Mouse (Mus musculus): ENCODE measurements around the gene Psapl1. TPM values are rescaled to one million over a fixed set of nuclear protein-coding genes. Genes with fewer than 3 reads are reported as not detected.

Psapl1 gene
- 0.11 and 0.19 TPM in 2 replicates for polyA plus RNA-seq (2015; fragmentation: Nextera tagmentation; extraction: Ambion mirVana)

GRCm38 (mm10) chr5:36203916-36204315 is at the start of gene Psapl1:
Gene Psapl1 (plus strand): TSS chr5:36204021.
- no peak within 1 kb of the TSS for H3K27ac ChIP-seq
- ATAC-seq (ENCODE audit: borderline replicate concordance, extremely low read depth, low FRiP score, low TSS enrichment) = no peak
- H3K4me2 ChIP-seq = no peak within 1 kb of the TSS
- no peaks in the 10 kb centered on the region for H3K36me3 ChIP-seq
- 76% methylated on average over 10 of the region's 10 CpGs for WGBS
- no peak within 1 kb of the TSS for H3K4me3 ChIP-seq
- peaks cover 12% of the 10 kb centered on the region for H3K4me1 ChIP-seq
- H3K9me3 ChIP-seq = no peaks in the 10 kb centered on the region
- no peak within 1 kb of the TSS for H3K9ac ChIP-seq
- H3K27me3 ChIP-seq = no peaks in the 10 kb centered on the region

- Histone ChIP-seq H3K27me3 (no peaks in the 10 kb centered on the region), H3K4me1 (no peaks in the 10 kb centered on the region), H3K27ac (no peak overlapping the region), H3K9me3 (no peaks in the 10 kb centered on the region), H3K9ac (no peak overlapping the region), H3K4me3 (no peak overlapping the region), H3K4me2 (no peak overlapping the region), H3K36me3 (no peaks in the 10 kb centered on the region)
- ATAC-seq (ENCODE audit: borderline replicate concordance, extremely low read depth, low FRiP score, low TSS enrichment) = no peak
- 53% methylated on average over 8 of the region's 8 CpGs for WGBS
Measured at GRCm38 (mm10) chr5:36154879-36155485, 48.8 kb upstream of the Psapl1 start.

GRCm38 (mm10) chr5:36165424-36166302 is 38.2 kb upstream of the Psapl1 start:
- 69% methylated on average over 21 of the region's 21 CpGs for WGBS
- ATAC-seq (ENCODE audit: borderline replicate concordance, extremely low read depth, low FRiP score, low TSS enrichment) = no peak
- no peak overlapping the region for H3K27ac ChIP-seq
- H3K4me3 ChIP-seq = no peak overlapping the region
- no peak overlapping the region for H3K4me2 ChIP-seq
- H3K36me3 ChIP-seq = no peaks in the 10 kb centered on the region
- H3K27me3 ChIP-seq = no peaks in the 10 kb centered on the region
- no peaks in the 10 kb centered on the region for H3K4me1 ChIP-seq
- H3K9me3 ChIP-seq = no peaks in the 10 kb centered on the region
- H3K9ac ChIP-seq = no peak overlapping the region

- 65% methylated on average over 6 of the region's 6 CpGs for WGBS
- no peaks in the 10 kb centered on the region for H3K27me3 ChIP-seq
- no peak overlapping the region for H3K4me3 ChIP-seq
- H3K4me2 ChIP-seq = no peak overlapping the region
- H3K27ac ChIP-seq = no peak overlapping the region
- ATAC-seq (ENCODE audit: borderline replicate concordance, extremely low read depth, low FRiP score, low TSS enrichment) = no peak
- H3K36me3 ChIP-seq = no peaks in the 10 kb centered on the region
- H3K4me1 ChIP-seq = no peaks in the 10 kb centered on the region
- H3K9ac ChIP-seq = no peak overlapping the region
- no peaks in the 10 kb centered on the region for H3K9me3 ChIP-seq
Measured at GRCm38 (mm10) chr5:36166346-36167013, 37.3 kb upstream of the Psapl1 start.

- Histone ChIP-seq H3K4me2 (no peak overlapping the region), H3K4me1 (no peaks in the 10 kb centered on the region), H3K27me3 (no peaks in the 10 kb centered on the region), H3K27ac (no peak overlapping the region), H3K4me3 (no peak overlapping the region), H3K9ac (no peak overlapping the region), H3K9me3 (no peaks in the 10 kb centered on the region), H3K36me3 (no peaks in the 10 kb centered on the region)
- no peak for ATAC-seq (ENCODE audit: borderline replicate concordance, extremely low read depth, low FRiP score, low TSS enrichment)
- 71% methylated on average over 14 of the region's 14 CpGs for WGBS
Measured at GRCm38 (mm10) chr5:36168963-36169650, 34.7 kb upstream of the Psapl1 start.

- WGBS = 64% methylated on average over 9 of the region's 9 CpGs
- H3K27ac ChIP-seq = no peak overlapping the region
- no peaks in the 10 kb centered on the region for H3K4me1 ChIP-seq
Measured at GRCm38 (mm10) chr5:36174569-36175115, 29.2 kb upstream of the Psapl1 start.

GRCm38 (mm10) chr5:36176409-36176808 is 27.4 kb upstream of the Psapl1 start:
- H3K4me1 ChIP-seq = no peaks in the 10 kb centered on the region
- 71% methylated on average over 11 of the region's 11 CpGs for WGBS
- no peaks in the 10 kb centered on the region for H3K27me3 ChIP-seq
- no peaks in the 10 kb centered on the region for H3K36me3 ChIP-seq
- H3K4me3 ChIP-seq = no peak overlapping the region
- no peak for ATAC-seq (ENCODE audit: borderline replicate concordance, extremely low read depth, low FRiP score, low TSS enrichment)
- no peak overlapping the region for H3K27ac ChIP-seq
- H3K4me2 ChIP-seq = no peak overlapping the region
- H3K9me3 ChIP-seq = no peaks in the 10 kb centered on the region
- H3K9ac ChIP-seq = no peak overlapping the region

More at GRCm38 (mm10) chr5:36174569-36175115, 29.2 kb upstream of the Psapl1 start:
- H3K36me3 ChIP-seq = no peaks in the 10 kb centered on the region
- H3K9ac ChIP-seq = no peak overlapping the region
- no peak for ATAC-seq (ENCODE audit: borderline replicate concordance, extremely low read depth, low FRiP score, low TSS enrichment)
- no peak overlapping the region for H3K4me3 ChIP-seq
- H3K9me3 ChIP-seq = no peaks in the 10 kb centered on the region
- no peaks in the 10 kb centered on the region for H3K27me3 ChIP-seq
- H3K4me2 ChIP-seq = no peak overlapping the region

GRCm38 (mm10) chr5:36176873-36177272 is 26.9 kb upstream of the Psapl1 start:
- ATAC-seq (ENCODE audit: borderline replicate concordance, extremely low read depth, low FRiP score, low TSS enrichment) = no peak
- H3K9ac ChIP-seq = no peak overlapping the region
- no peaks in the 10 kb centered on the region for H3K9me3 ChIP-seq
- no peaks in the 10 kb centered on the region for H3K36me3 ChIP-seq
- H3K4me3 ChIP-seq = no peak overlapping the region
- no peak overlapping the region for H3K27ac ChIP-seq
- H3K27me3 ChIP-seq = no peaks in the 10 kb centered on the region
- 86% methylated on average over 4 of the region's 4 CpGs for WGBS
- no peaks in the 10 kb centered on the region for H3K4me1 ChIP-seq
- no peak overlapping the region for H3K4me2 ChIP-seq

GRCm38 (mm10) chr5:36178215-36178614 is 25.6 kb upstream of the Psapl1 start:
- no peak for ATAC-seq (ENCODE audit: borderline replicate concordance, extremely low read depth, low FRiP score, low TSS enrichment)
- Histone ChIP-seq H3K4me3 (no peak overlapping the region), H3K4me1 (no peaks in the 10 kb centered on the region), H3K36me3 (no peaks in the 10 kb centered on the region), H3K4me2 (no peak overlapping the region), H3K27ac (no peak overlapping the region), H3K27me3 (no peaks in the 10 kb centered on the region), H3K9ac (no peak overlapping the region), H3K9me3 (no peaks in the 10 kb centered on the region)
- WGBS = 35% methylated on average over 7 of the region's 7 CpGs

- 93% methylated on average over 3 of the region's 3 CpGs for WGBS
- Histone ChIP-seq H3K27me3 (no peaks in the 10 kb centered on the region), H3K9me3 (no peaks in the 10 kb centered on the region), H3K27ac (no peak overlapping the region), H3K4me1 (no peaks in the 10 kb centered on the region), H3K36me3 (no peaks in the 10 kb centered on the region), H3K4me3 (no peak overlapping the region), H3K9ac (no peak overlapping the region), H3K4me2 (no peak overlapping the region)
- ATAC-seq (ENCODE audit: borderline replicate concordance, extremely low read depth, low FRiP score, low TSS enrichment) = no peak
Measured at GRCm38 (mm10) chr5:36178785-36179184, 25.0 kb upstream of the Psapl1 start.

GRCm38 (mm10) chr5:36179708-36180107 is 24.1 kb upstream of the Psapl1 start:
- ATAC-seq (ENCODE audit: borderline replicate concordance, extremely low read depth, low FRiP score, low TSS enrichment) = no peak
- 76% methylated on average over 5 of the region's 5 CpGs for WGBS
- Histone ChIP-seq H3K27ac (no peak overlapping the region), H3K4me2 (no peak overlapping the region), H3K4me3 (no peak overlapping the region), H3K9ac (no peak overlapping the region), H3K4me1 (no peaks in the 10 kb centered on the region), H3K36me3 (no peaks in the 10 kb centered on the region), H3K27me3 (no peaks in the 10 kb centered on the region), H3K9me3 (no peaks in the 10 kb centered on the region)
